Mouse (Mus musculus): ENCODE results near the gene Hdgfl3.
"Not testable (repeated sequence)": the region's sequence is repeated elsewhere in the genome, so short reads cannot be mapped to it uniquely, and the experiment has no call there.

The Hdgfl3 gene

GRCm38 (mm10) chr7:81858236-81858635 is 76.0 kb downstream of the Hdgfl3 start:
- in situ Hi-C loops (cut with MboI, MseI): loop anchor here (25.0 kb wide), 1 partner anchor 1446 kb away; the partner anchor contains the start of gene Furin

GRCm38 (mm10) chr7:81856221-81856620 is 78.1 kb downstream of the Hdgfl3 start:
- in situ Hi-C loops (cut with MboI, MseI): loop anchor here (25.0 kb wide), 1 partner anchor 1444 kb away; the partner anchor contains the start of gene Furin

GRCm38 (mm10) chr7:81855694-81856093 is 78.6 kb downstream of the Hdgfl3 start, which contains the start of gene Gm10160:
Gene Gm10160, minus strand, starts transcription at chr7:81855794.
- in situ Hi-C loops (cut with MboI, MseI): loop anchor here (25.0 kb wide), 1 partner anchor 1443 kb away; the partner anchor contains the start of gene Furin

GRCm38 (mm10) chr7:81854568-81855307 is 79.5 kb downstream of the Hdgfl3 start:
- in situ Hi-C loops (cut with MboI, MseI): loop anchor here (25.0 kb wide), 1 partner anchor 1442 kb away; the partner anchor contains the start of gene Furin

- in situ Hi-C loops (cut with MboI, MseI): loop anchor here (25.0 kb wide), 1 partner anchor 1439 kb away; the partner anchor contains the start of gene Furin
Measured at GRCm38 (mm10) chr7:81851706-81852105, 82.6 kb downstream of the Hdgfl3 start.

- in situ Hi-C loops (cut with MboI, MseI): loop anchor here (25.0 kb wide), 1 partner anchor 1438 kb away; the partner anchor contains the start of gene Furin
Measured at GRCm38 (mm10) chr7:81850171-81850570, 84.1 kb downstream of the Hdgfl3 start.

GRCm38 (mm10) chr7:81849633-81850032 is 84.6 kb downstream of the Hdgfl3 start:
- in situ Hi-C loops (cut with MboI, MseI): loop anchor here (25.0 kb wide), 1 partner anchor 1437 kb away; the partner anchor contains the start of gene Furin

- in situ Hi-C loops (cut with MboI, MseI): no loop called here
Measured at GRCm38 (mm10) chr7:81849214-81849613, 85.1 kb downstream of the Hdgfl3 start.

GRCm38 (mm10) chr7:81847777-81848176 is 86.5 kb downstream of the Hdgfl3 start:
- in situ Hi-C loops (cut with MboI, MseI): no loop called here

GRCm38 (mm10) chr7:81847010-81847409 is 87.3 kb downstream of the Hdgfl3 start:
- in situ Hi-C loops (cut with MboI, MseI): no loop called here

- in situ Hi-C loops (cut with MboI, MseI): no loop called here
Measured at GRCm38 (mm10) chr7:81846008-81846407, 88.3 kb downstream of the Hdgfl3 start.

- in situ Hi-C loops (cut with MboI, MseI): no loop called here
Measured at GRCm38 (mm10) chr7:81845313-81845712, 89.0 kb downstream of the Hdgfl3 start.

GRCm38 (mm10) chr7:81844801-81845200 is 89.5 kb downstream of the Hdgfl3 start:
- in situ Hi-C loops (cut with MboI, MseI): no loop called here

GRCm38 (mm10) chr7:81843903-81844302 is 90.4 kb downstream of the Hdgfl3 start:
- in situ Hi-C loops (cut with MboI, MseI): no loop called here

GRCm38 (mm10) chr7:81842998-81843397 is 91.3 kb downstream of the Hdgfl3 start:
- in situ Hi-C loops (cut with MboI, MseI): no loop called here

- in situ Hi-C loops (cut with MboI, MseI): no loop called here
Measured at GRCm38 (mm10) chr7:81842141-81842540, 92.1 kb downstream of the Hdgfl3 start.

GRCm38 (mm10) chr7:81841439-81841838 is 92.8 kb downstream of the Hdgfl3 start:
- in situ Hi-C loops (cut with MboI, MseI): no loop called here

GRCm38 (mm10) chr7:81840661-81841181 is 93.6 kb downstream of the Hdgfl3 start:
- in situ Hi-C loops (cut with MboI, MseI): no loop called here

- in situ Hi-C loops (cut with MboI, MseI): no loop called here
Measured at GRCm38 (mm10) chr7:81839746-81840145, 94.5 kb downstream of the Hdgfl3 start.

GRCm38 (mm10) chr7:81837771-81838170 is 96.5 kb downstream of the Hdgfl3 start:
- in situ Hi-C loops (cut with MboI, MseI): not testable (repeated sequence)

GRCm38 (mm10) chr7:81835430-81835829 is 98.8 kb downstream of the Hdgfl3 start:
- in situ Hi-C loops (cut with MboI, MseI): no loop called here

- in situ Hi-C loops (cut with MboI, MseI): no loop called here
Measured at GRCm38 (mm10) chr7:81834847-81835246, 99.4 kb downstream of the Hdgfl3 start.
